Mouse (Mus musculus) testis, postnatal 14 days (tissue): ENCODE measurements at regions not wholly inside any gene's neighbourhood (a gene's known extent, or its start where the extent isn't known, plus 50 kb on each side); places are given as distances from the start of the nearest gene placed in this dataset.

ENCODE experiments used
- DNase-seq: peaks from one replicate; pipeline ENCODE4 v3.0.0; 2021; ENCODE audit warnings: low spot score

GRCm38 (mm10) chr2:75220775-75221359 lies 395.3 kb downstream of the Mtx2 start:
- no peak for DNase-seq

DNA sequence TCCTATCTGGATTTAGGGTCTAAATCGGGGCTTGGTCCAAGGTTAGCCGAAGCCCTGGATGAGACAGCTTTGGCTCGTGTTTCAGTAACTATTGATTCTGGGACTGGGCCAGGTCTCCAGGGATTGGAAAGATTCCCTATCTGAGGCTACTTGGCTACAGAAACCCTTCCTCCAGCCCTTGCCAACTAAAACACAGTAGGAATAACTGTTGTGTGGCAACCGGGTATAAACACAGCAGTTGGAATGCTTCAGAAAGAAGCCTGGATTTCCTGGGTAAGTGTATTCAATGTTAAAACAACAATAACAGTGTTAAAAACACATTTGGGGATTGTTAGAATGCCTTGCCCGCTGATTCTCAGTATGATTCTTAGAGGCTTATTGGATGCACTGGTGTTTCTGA lies 398.8 kb downstream of the Mtx2 start:
- DNase-seq = peak; percentile 11

GRCm38 (mm10) chr2:75240976-75241375 lies 415.4 kb downstream of the Mtx2 start:
- DNase-seq = no peak

GRCm38 (mm10) chr2:75244311-75245033 lies 414.6 kb upstream of the Hnrnpa3 start:
- no peak for DNase-seq

DNA sequence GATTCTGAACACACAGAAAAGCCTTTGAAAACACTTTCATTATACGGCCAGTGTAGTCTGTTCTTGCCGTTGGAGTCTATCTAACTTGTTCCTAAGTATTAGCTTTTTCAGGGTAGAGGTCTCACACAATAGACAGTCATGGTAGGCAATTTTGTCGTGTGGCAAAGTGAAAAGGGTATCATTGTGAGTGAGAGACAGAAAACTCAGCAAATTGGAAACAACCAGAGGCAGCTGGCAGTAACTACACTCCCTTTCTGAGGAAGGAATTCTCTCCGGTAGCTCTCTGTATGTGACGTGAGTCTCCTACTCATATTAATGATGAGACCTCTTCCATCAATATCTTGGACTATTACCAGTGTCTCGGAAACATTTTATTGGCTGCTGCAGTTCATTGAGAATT lies 413.8 kb upstream of the Hnrnpa3 start:
- DNase-seq = no peak

DNA sequence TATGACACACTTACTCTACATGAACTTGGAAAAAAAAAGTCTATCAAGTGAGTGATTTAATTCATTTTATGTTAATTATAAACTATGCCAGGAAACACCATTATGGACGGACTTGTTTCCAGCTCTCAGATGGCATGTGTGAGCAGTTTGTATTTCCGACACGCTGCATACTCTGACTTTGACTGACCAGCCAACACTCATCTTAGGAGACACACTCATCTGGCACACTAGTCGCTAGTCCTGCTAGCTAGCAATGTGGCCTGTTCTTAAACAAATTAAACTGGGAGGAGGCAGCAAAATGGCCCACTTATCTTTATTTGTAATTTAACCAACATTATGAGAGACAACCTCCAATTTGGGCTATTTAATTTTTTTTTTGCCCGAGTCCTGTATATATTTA lies 413.4 kb upstream of the Hnrnpa3 start:
- DNase-seq = no peak

- DNase-seq = no peak
These were observed 412.8 kb upstream of the Hnrnpa3 start for GRCm38 (mm10) chr2:75246082-75246743.

- no peak for DNase-seq
These were observed 410.8 kb upstream of the Hnrnpa3 start for GRCm38 (mm10) chr2:75248251-75248650.

DNA sequence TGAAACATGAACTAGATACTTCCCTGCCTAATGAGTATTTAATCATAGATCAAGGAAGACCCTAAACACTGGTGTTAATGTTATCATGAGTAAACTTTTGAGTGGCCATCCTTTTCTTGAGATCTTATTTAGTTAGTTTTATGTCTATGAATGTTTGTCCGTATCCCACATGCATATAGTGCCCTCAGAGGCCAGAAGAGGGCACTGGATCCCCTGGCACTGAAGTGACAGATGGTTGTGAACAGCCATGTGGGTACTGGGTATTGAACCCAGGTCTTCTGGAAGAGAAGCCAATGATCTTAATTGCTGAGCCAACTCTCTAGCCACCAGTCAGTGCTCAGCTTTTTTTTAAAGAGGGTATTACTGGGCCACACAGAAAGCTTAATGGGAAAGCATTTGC lies 408.6 kb upstream of the Hnrnpa3 start:
- no peak for DNase-seq

- no peak for DNase-seq
These were observed 406.2 kb upstream of the Hnrnpa3 start for GRCm38 (mm10) chr2:75252829-75253228.

- DNase-seq = no peak
These were observed 393.8 kb upstream of the Hnrnpa3 start for GRCm38 (mm10) chr2:75265218-75265617.

DNA sequence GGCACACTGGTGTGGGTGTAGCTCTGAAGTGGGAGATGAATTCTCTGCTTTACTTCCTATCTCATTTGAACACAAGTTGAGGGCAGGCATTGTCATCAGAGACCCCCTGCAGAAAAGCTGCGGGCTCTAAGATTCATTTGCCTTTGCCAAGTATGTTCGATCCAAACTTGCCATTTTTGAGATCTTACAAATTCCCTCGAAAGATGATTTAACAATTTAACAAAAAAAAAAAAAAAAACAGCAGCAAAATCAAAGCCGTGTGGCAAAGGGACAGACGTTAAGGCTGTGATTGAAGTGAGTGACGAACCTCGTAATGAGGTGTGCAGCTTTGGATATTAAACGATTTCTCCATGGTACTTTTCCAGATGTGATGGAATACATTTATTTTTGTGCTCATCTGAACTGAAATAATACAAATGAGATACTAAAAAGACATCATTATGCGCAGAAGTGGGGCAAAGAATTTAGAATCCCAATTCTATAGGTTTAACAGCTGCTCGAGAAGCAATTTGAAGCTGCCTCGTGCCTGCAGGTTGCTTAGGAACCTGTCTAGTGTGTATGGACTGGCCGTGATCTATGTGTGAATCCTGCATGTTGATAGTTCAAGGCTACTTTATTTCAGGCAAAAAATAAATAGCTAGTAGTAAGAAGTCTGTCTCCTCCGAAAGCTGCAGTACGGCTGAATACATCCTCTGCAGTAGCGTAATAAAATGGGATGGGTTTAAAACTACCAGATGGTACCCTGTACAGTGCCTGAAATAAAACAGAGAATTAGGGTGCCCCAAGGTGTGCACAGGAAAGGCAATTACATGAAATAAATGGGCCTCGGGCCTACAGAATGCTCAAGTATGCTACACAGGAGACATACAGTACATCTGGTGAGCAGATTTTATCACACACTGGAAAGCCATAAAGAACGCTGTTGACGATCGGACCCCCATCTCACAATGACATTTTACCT lies 393.0 kb upstream of the Hnrnpa3 start:
- no peak for DNase-seq

- DNase-seq = no peak
These were observed 391.1 kb upstream of the Hnrnpa3 start for GRCm38 (mm10) chr2:75267949-75268348.

- peak; percentile 6 for DNase-seq
These were observed 389.6 kb upstream of the Hnrnpa3 start for GRCm38 (mm10) chr2:75269446-75269845.

DNA sequence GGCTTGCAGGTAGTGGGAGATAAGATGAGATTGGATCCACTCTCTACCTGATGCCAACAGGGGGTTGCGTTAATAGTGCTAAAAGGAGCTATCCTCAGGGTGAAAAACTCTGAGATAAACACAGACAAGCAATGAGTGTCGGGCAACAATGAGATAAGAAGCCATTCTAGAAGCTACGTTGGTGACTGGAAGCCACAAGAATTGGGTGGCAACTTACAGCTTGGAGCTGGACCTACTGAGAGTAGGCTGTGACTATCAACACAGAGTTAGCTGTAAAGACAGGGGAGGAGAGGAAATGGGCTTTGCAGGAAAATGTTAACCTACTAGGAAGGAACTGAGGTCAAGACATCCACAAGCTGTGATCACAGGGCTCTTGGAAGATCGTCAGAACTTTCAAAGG lies 388.9 kb upstream of the Hnrnpa3 start:
- no peak for DNase-seq

DNA sequence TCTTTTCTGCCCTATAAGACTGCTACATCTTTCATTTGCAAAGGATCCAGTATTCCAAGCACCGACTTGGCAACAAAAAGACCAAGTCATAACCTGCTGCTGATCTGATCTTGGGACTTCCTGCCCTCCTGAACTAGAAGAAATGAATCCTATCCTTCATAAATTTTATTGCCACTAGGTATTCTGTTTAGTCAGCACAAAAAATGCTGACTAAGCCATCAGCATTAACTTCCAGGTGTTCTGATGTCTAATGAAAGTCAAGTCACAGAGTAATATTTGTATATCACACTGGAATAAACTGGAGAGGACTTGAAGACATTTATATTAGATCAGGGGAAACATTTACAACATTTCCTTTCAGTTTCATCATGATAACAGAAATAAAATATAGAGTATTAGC lies 371.2 kb upstream of the Hnrnpa3 start:
- no peak for DNase-seq

- no peak for DNase-seq
These were observed 367.4 kb upstream of the Hnrnpa3 start for GRCm38 (mm10) chr2:75291674-75292073.

GRCm38 (mm10) chr2:75306821-75307220 lies 352.2 kb upstream of the Hnrnpa3 start:
- DNase-seq = no peak

- DNase-seq = no peak
These were observed 347.9 kb upstream of the Hnrnpa3 start for GRCm38 (mm10) chr2:75311191-75311590.

GRCm38 (mm10) chr2:75312246-75312645 lies 346.8 kb upstream of the Hnrnpa3 start:
- DNase-seq = no peak

GRCm38 (mm10) chr2:75315341-75315740 lies 343.7 kb upstream of the Hnrnpa3 start:
- no peak for DNase-seq

- no peak for DNase-seq
These were observed 340.9 kb upstream of the Hnrnpa3 start for GRCm38 (mm10) chr2:75318190-75318589.
